Mouse (Mus musculus) liver, adult 10 weeks (tissue): ENCODE measurements around the gene Trp53bp2. TPM values are rescaled to one million over a fixed set of nuclear protein-coding genes. Genes with fewer than 3 reads are reported as not detected.

Source experiments
- polyA plus RNA-seq: library from polyadenylated mRNA; stranded (reverse); fragments of 350-450 nt; fragmentation: Illumina TruSeq; extraction: RNeasy Lipid Tissue Mini Kit (QIAGEN cat#74804); gene quantifications from one replicate; pipeline ENCODE4 v1.2.3, GENCODE M21; 2014; ENCODE audit warnings: low read depth, low replicate concordance

Gene Trp53bp2
- 3.9 TPM for polyA plus RNA-seq

GRCm38 (mm10) chr1:182408684-182409327 lies at the start of gene Trp53bp2:
Trp53bp2 (plus strand) TSS chr1:182409172.

Other genes starting within 250 kb of the Trp53bp2 start
- not detected for gene Vmn1r1, start 244.7 kb upstream of the Trp53bp2 start, polyA plus RNA-seq
- gene Degs1, start 126.4 kb upstream of the Trp53bp2 start, polyA plus RNA-seq: 156 TPM
- 6.4 TPM for gene Fbxo28, start 67.5 kb upstream of the Trp53bp2 start, polyA plus RNA-seq
- gene Capn2, start 108.4 kb downstream of the Trp53bp2 start, polyA plus RNA-seq: 29.1 TPM
- not detected for gene Capn8, start 155.8 kb downstream of the Trp53bp2 start, polyA plus RNA-seq